ENCODE assay signal across 8 mouse cellular contexts in genomic region chr1:191396897-191397849, GRCm38 (mm10). TPM values are rescaled to one million over a fixed set of nuclear protein-coding genes. Genes with fewer than 3 reads are reported as not detected.
DNase-seq lines count a peak whose midpoint lies in the region; ATAC-seq and TF ChIP-seq lines count a peak whose summit lies in the region.

No protein-coding gene starts in this region.

- peak; percentile 98 for ATAC-seq in heart, embryonic 11.5 days (replicated peaks; ENCODE audit: insufficient number of reproducible peaks, low FRiP score, low TSS enrichment)
- ATAC-seq in kidney, embryonic 16.5 days (ENCODE audit: low FRiP score, low TSS enrichment): peak; percentile 98

- H3K4me2 ChIP-seq in heart, embryonic 11.5 days: peak overlapping the region; percentile 81
- H3K4me2 ChIP-seq in kidney, embryonic 16.5 days (replicated peaks; ENCODE audit: low read depth, low read length): peak overlapping the region; percentile 80
- H3K4me2 ChIP-seq in myocyte (ENCODE audit: low read depth): peak overlapping the region; percentile 80

- H3K36me3 ChIP-seq in C2C12 (ENCODE audit: control insufficient read depth, insufficient read depth): no peaks in the 10 kb centered on the region
- no peaks in the 10 kb centered on the region; the same call in 1 of the 2 replicates for H3K36me3 ChIP-seq in erythroblast, embryonic 14.5 days (ENCODE audit: control insufficient read depth)
- no peaks in the 10 kb centered on the region for H3K36me3 ChIP-seq in heart, embryonic 11.5 days (ENCODE audit: control insufficient read depth, insufficient read depth, low read length)
- H3K36me3 ChIP-seq in kidney, embryonic 16.5 days (ENCODE audit: insufficient read depth, low read length): no peaks in the 10 kb centered on the region
- no peaks in the 10 kb centered on the region for H3K36me3 ChIP-seq in liver, adult 2 months (ENCODE audit: control insufficient read depth, insufficient read depth, low read length)
- no peaks in the 10 kb centered on the region for H3K36me3 ChIP-seq in myocyte (ENCODE audit: control insufficient read depth, insufficient read depth)
- no peaks in the 10 kb centered on the region for H3K36me3 ChIP-seq in splenic B cell, adult 2 months (ENCODE audit: control insufficient read depth, insufficient read depth, low read length, poor library complexity, severe bottlenecking)

- no peaks in the 10 kb centered on the region for H3K9me3 ChIP-seq in erythroblast, embryonic 14.5 days (ENCODE audit: control insufficient read depth, low read length)
- no peaks in the 10 kb centered on the region for H3K9me3 ChIP-seq in heart, embryonic 11.5 days (replicated peaks; ENCODE audit: control insufficient read depth, low read length)
- H3K9me3 ChIP-seq in kidney, embryonic 16.5 days (ENCODE audit: low read length): no peaks in the 10 kb centered on the region

- H3K79me3 ChIP-seq in C2C12 (ENCODE audit: low read depth): peaks cover 34% of the 10 kb centered on the region

- under 1% methylated on average over 75 of the region's 82 CpGs for WGBS in heart, embryonic 11.5 days (ENCODE audit: insufficient replicate concordance)
- under 1% methylated on average over 65 of the region's 82 CpGs for WGBS in kidney, embryonic 16.5 days
- WGBS in liver, adult 2 months: under 1% methylated on average over 79 of the region's 82 CpGs

- peak; percentile 100 for DNase-seq in brain, embryonic 14.5 days (ENCODE audit: low read depth)
- DNase-seq in liver, adult 2 months (ENCODE audit: extremely low read depth, low read depth, low spot score): peak; percentile 95
- peak; percentile 100 for DNase-seq in splenic B cell, adult 2 months (ENCODE audit: low read depth, low spot score)

- no peak for TF ChIP-seq CTCF in C2C12 (IDR thresholded peaks at IDR 0.05; ENCODE audit: control insufficient read depth, insufficient read depth, insufficient read length)
- no peak for TF ChIP-seq CTCF in brain, embryonic 14.5 days (IDR thresholded peaks at IDR 0.05; ENCODE audit: borderline replicate concordance, extremely low read depth, insufficient read depth, insufficient read length)
- TF ChIP-seq CTCF in liver, adult 2 months (IDR thresholded peaks at IDR 0.05; ENCODE audit: low read depth, low read length): no peak

- peaks cover 37% of the 10 kb centered on the region for H3K4me1 ChIP-seq in erythroblast, embryonic 14.5 days (ENCODE audit: control insufficient read depth)
- H3K4me1 ChIP-seq in heart, embryonic 11.5 days (ENCODE audit: control insufficient read depth, insufficient read depth, low read length): peaks cover 11% of the 10 kb centered on the region
- peaks cover 14% of the 10 kb centered on the region for H3K4me1 ChIP-seq in kidney, embryonic 16.5 days (ENCODE audit: insufficient read depth, low read length)
- H3K4me1 ChIP-seq in liver, adult 2 months (ENCODE audit: control insufficient read depth, insufficient read depth, low read length): peaks cover 4% of the 10 kb centered on the region; the same call in 1 of the 2 replicates

- peak; percentile 60; the same call in 1 of the 2 replicates for TF ChIP-seq POLR2A in brain, embryonic 14.5 days (IDR thresholded peaks at IDR 0.05; ENCODE audit: borderline replicate concordance, extremely low read depth, insufficient read depth, insufficient read length, poor library complexity, severe bottlenecking)
- TF ChIP-seq POLR2A in liver, adult 2 months (IDR thresholded peaks at IDR 0.05; ENCODE audit: extremely low read depth, insufficient read depth, low read length): peak; percentile 95
- TF ChIP-seq POLR2A in myocyte (IDR thresholded peaks at IDR 0.05; ENCODE audit: insufficient read length, low read depth): peak; percentile 83

- H3K4me3 ChIP-seq in C2C12 (ENCODE audit: insufficient read depth, poor library complexity, severe bottlenecking): peak overlapping the region; percentile 72
- H3K4me3 ChIP-seq in erythroblast, embryonic 14.5 days (replicated peaks): peak overlapping the region; percentile 78
- peak overlapping the region; percentile 93 for H3K4me3 ChIP-seq in heart, embryonic 11.5 days (ENCODE audit: low read depth, low read length)
- H3K4me3 ChIP-seq in kidney, embryonic 16.5 days (ENCODE audit: low read length): peak overlapping the region; percentile 78
- H3K4me3 ChIP-seq in liver, adult 2 months (ENCODE audit: insufficient read depth, low read depth, low read length): peak overlapping the region; percentile 100
- peak overlapping the region; percentile 54 for H3K4me3 ChIP-seq in myocyte

- H3K9ac ChIP-seq in heart, embryonic 11.5 days (ENCODE audit: low read depth, low read length): peak overlapping the region; percentile 94
- peak overlapping the region; percentile 89 for H3K9ac ChIP-seq in kidney, embryonic 16.5 days (replicated peaks; ENCODE audit: low read length)
- H3K9ac ChIP-seq in liver, adult 2 months (ENCODE audit: low read depth, low read length): peak overlapping the region; percentile 100

- H3ac ChIP-seq in C2C12 (ENCODE audit: control insufficient read depth, insufficient read length, low read depth): peak overlapping the region; percentile 76
- H3ac ChIP-seq in myocyte (ENCODE audit: control insufficient read depth, insufficient read length): peak overlapping the region; percentile 88

- peaks cover 42% of the 10 kb centered on the region for H3K79me2 ChIP-seq in C2C12 (ENCODE audit: control insufficient read depth, insufficient read depth)
- H3K79me2 ChIP-seq in liver, adult 2 months (ENCODE audit: control insufficient read depth, insufficient read depth, low read length): peaks cover 12% of the 10 kb centered on the region
- peaks cover 39% of the 10 kb centered on the region for H3K79me2 ChIP-seq in myocyte (ENCODE audit: control insufficient read depth, insufficient read depth)

- H3K27ac ChIP-seq in heart, embryonic 11.5 days (ENCODE audit: low read depth, low read length): peak overlapping the region; percentile 97
- H3K27ac ChIP-seq in kidney, embryonic 16.5 days (ENCODE audit: low read length): peak overlapping the region; percentile 99
- H3K27ac ChIP-seq in liver, adult 2 months (replicated peaks; ENCODE audit: insufficient read depth, low read depth, low read length): peak overlapping the region; percentile 100

- H3K27me3 ChIP-seq in C2C12 (ENCODE audit: control insufficient read depth, insufficient read depth, insufficient read length) (no peaks in the 10 kb centered on the region), myocyte (ENCODE audit: control insufficient read depth, insufficient read depth, insufficient read length) (no peaks in the 10 kb centered on the region)
- peaks cover 3% of the 10 kb centered on the region for H3K27me3 ChIP-seq in erythroblast, embryonic 14.5 days (ENCODE audit: control insufficient read depth)
- no peaks in the 10 kb centered on the region for H3K27me3 ChIP-seq in heart, embryonic 11.5 days (ENCODE audit: control insufficient read depth, insufficient read depth, low read length)
- H3K27me3 ChIP-seq in kidney, embryonic 16.5 days (ENCODE audit: insufficient read depth, low read length): no peaks in the 10 kb centered on the region
- H3K27me3 ChIP-seq in liver, adult 2 months (ENCODE audit: control insufficient read depth, insufficient read depth, low read length): no peaks in the 10 kb centered on the region
- H3K27me3 ChIP-seq in splenic B cell, adult 2 months (ENCODE audit: control insufficient read depth, insufficient read depth, low read length, poor library complexity, severe bottlenecking): no peaks in the 10 kb centered on the region

TF ChIP-seq in C2C12, 6 proteins besides CTCF, POLR2A, EP300 and RAD21:
- TF ChIP-seq FOSL1 (IDR thresholded peaks at IDR 0.05; ENCODE audit: insufficient read depth, low read length, poor library complexity, severe bottlenecking) (no peak), CEBPB (IDR thresholded peaks at IDR 0.05; ENCODE audit: low read depth) (peak; percentile 60), MAX (IDR thresholded peaks at IDR 0.05) (peak; percentile 15), USF1 (IDR thresholded peaks at IDR 0.05; ENCODE audit: low read depth) (no peak), MYOD1 (IDR thresholded peaks at IDR 0.05; ENCODE audit: control insufficient read depth, insufficient read length, low read depth) (no peak), MYOG (IDR thresholded peaks at IDR 0.05; ENCODE audit: control insufficient read depth, extremely low read depth, insufficient read length) (no peak)

TF ChIP-seq in myocyte, 11 proteins besides CTCF, POLR2A, EP300 and RAD21:
- TF ChIP-seq CEBPB (IDR thresholded peaks at IDR 0.05; ENCODE audit: insufficient read depth, poor library complexity, severe bottlenecking) (peak; percentile 79), TCF3 (IDR thresholded peaks at IDR 0.05; ENCODE audit: insufficient read length, low read depth) (no peak), USF1 (IDR thresholded peaks at IDR 0.05; ENCODE audit: low read depth) (no peak), POLR2AphosphoS2 (IDR thresholded peaks at IDR 0.05; ENCODE audit: insufficient read length, low read depth) (peak; percentile 92), MYOD1 (IDR thresholded peaks at IDR 0.05; ENCODE audit: control insufficient read depth in 1 of 3, insufficient read length in 2 of 3, low read depth in 2 of 3) (peak in 1 of 3 experiments; percentile 39), MYOG (IDR thresholded peaks at IDR 0.05; ENCODE audit: control insufficient read depth in 1 of 3, insufficient read depth in 1 of 3, insufficient read length in 2 of 3, low read depth in 2 of 3) (peak in 1 of 3 experiments; percentile 31), E2F4 (IDR thresholded peaks at IDR 0.05; ENCODE audit: insufficient read depth) (no peak), SRF (IDR thresholded peaks at IDR 0.05; ENCODE audit: control insufficient read depth, insufficient read length, low read depth) (no peak)

RNA-seq across cellular contexts. Expression of gene Ppp2r5a, which starts 5.9 kb away (rescaled TPM):
- polyA plus RNA-seq in C2C12 (2012; fragmentation: generic; extraction: Trizol) (21.5 TPM), myocyte (2012; fragmentation: generic; extraction: Trizol) (28.1 TPM)
- polyA plus RNA-seq in brain, embryonic 14.5 days (2012; rRNA removed): 15.9 and 16.8 TPM in 2 replicates
- 5.6 and 5.9 TPM in 2 replicates for polyA plus RNA-seq in erythroblast, embryonic 14.5 days (2012)
- 41.1 and 43.4 TPM in 2 replicates for polyA plus RNA-seq in heart, embryonic 11.5 days (2014; fragmentation: Nextera tagmentation; extraction: Ambion mirVana)
- 15.7 and 18.8 TPM in 2 replicates for polyA plus RNA-seq in kidney, embryonic 16.5 days (2015; fragmentation: Nextera tagmentation; extraction: Ambion mirVana)
- 149 and 170 TPM in 2 replicates for total RNA-seq in liver, adult 2 months (2014; rRNA removed)
- polyA plus RNA-seq in liver, adult 2 months (2012; rRNA removed): 75.3 and 80.3 TPM in 2 replicates

Comparison
In these comparisons a context has a peak if more than half of its experiments do, and no peak if none do; other contexts are left out.
1. Peak in every context shown above with its lines: DNase-seq, ATAC-seq, H3K4me3 ChIP-seq and H3K27ac ChIP-seq.